Mouse (Mus musculus) limb, embryonic 15.5 days (tissue): ENCODE measurements around the gene Sept1. TPM values are rescaled to one million over a fixed set of nuclear protein-coding genes. Genes with fewer than 3 reads are reported as not detected.
A peak's percentile ranks its signal among the peaks of the same experiment; 100 is the strongest.

ENCODE experiments used
- ATAC-seq: fragments of 200-750 bp; cut with Nextera tagmentation; 2 replicates; pipeline ENCODE4 v1.8.0; 2017; ENCODE audit warnings: low read depth, moderate TSS enrichment; ENCODE audit not compliant: insufficient number of reproducible peaks, low FRiP score, low TSS enrichment
- H3K27ac ChIP-seq: fragments of 300-500 bp; sonication (generic); 2 replicates; pipeline ENCODE4 v1.5.1; 2015; ENCODE audit warnings: moderate library complexity, mild to moderate bottlenecking, inconsistent platforms
- H3K27me3 ChIP-seq: fragments of 300-500 bp; sonication (generic); 2 replicates; pipeline ENCODE4 v1.6.1; 2015; ENCODE audit warnings: inconsistent platforms
- H3K36me3 ChIP-seq: fragments of 300-500 bp; sonication (generic); 2 replicates; pipeline ENCODE4 v1.6.1; 2015; ENCODE audit warnings: inconsistent platforms
- H3K4me1 ChIP-seq: fragments of 300-500 bp; sonication (generic); 2 replicates; pipeline ENCODE4 v1.6.1; 2015; ENCODE audit warnings: inconsistent platforms
- H3K4me2 ChIP-seq: fragments of 300-500 bp; sonication (generic); 2 replicates; pipeline ENCODE4 v1.6.1; 2015; ENCODE audit warnings: mild to moderate bottlenecking, inconsistent platforms
- H3K4me3 ChIP-seq: fragments of 300-500 bp; sonication (generic); 2 replicates; pipeline ENCODE4 v1.5.1; 2015; ENCODE audit warnings: mild to moderate bottlenecking, inconsistent platforms
- H3K9ac ChIP-seq: fragments of 300-500 bp; sonication (generic); 2 replicates; pipeline ENCODE4 v1.6.1; 2015; ENCODE audit warnings: inconsistent platforms
- H3K9me3 ChIP-seq: fragments of 300-500 bp; sonication (generic); 2 replicates; pipeline ENCODE4 v1.6.1; 2016; ENCODE audit warnings: inconsistent platforms
- WGBS: fragments of 180-500 bp; shearing (Covaris S2); methylation state at CpG from one replicate; pipeline ENCODE4 v1.1.7; 2015; 5-methylcytosine and 5-hydroxymethylcytosine counted together
- polyA plus RNA-seq: library from polyadenylated mRNA; unstranded; fragments of >200 nt; fragmentation: Nextera tagmentation; extraction: Ambion mirVana; gene quantifications from 2 replicates; pipeline ENCODE4 v1.2.1, GENCODE M21; 2015

Sept1 gene
- polyA plus RNA-seq, 1 experiment from 2014 or later, result 22.7 TPM

DNA sequence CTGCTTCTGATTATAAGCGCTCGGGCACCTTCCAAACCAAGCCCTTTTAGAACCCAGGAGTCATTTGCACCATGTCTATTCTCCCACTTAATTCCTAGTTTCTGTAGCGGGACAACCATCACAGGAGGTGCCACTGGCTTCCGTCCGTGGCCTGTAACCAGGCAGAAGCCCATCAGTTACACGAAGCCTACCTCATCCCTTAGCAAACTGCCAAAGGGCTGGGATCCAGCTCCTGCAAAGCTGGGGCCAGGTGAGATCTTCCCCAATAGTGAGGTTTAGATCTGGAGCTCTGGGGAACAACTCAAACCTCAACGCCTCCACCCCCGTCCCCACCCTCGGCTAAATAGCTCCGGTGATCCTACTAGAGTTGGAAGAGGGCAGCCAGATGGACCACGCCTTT is 36.4 kb downstream of the Sept1 start:
- Histone ChIP-seq H3K36me3 (peaks cover 79% of the 10 kb centered on the region), H3K27ac (peak overlapping the region; percentile 94), H3K4me3 (peak overlapping the region; percentile 81), H3K27me3 (no peaks in the 10 kb centered on the region), H3K4me1 (peaks cover 25% of the 10 kb centered on the region), H3K4me2 (peak overlapping the region; percentile 83), H3K9ac (peak overlapping the region; percentile 70), H3K9me3 (no peaks in the 10 kb centered on the region)
- ATAC-seq, result no peak
- 59% methylated on average over 11 of the region's 11 CpGs for WGBS

DNA sequence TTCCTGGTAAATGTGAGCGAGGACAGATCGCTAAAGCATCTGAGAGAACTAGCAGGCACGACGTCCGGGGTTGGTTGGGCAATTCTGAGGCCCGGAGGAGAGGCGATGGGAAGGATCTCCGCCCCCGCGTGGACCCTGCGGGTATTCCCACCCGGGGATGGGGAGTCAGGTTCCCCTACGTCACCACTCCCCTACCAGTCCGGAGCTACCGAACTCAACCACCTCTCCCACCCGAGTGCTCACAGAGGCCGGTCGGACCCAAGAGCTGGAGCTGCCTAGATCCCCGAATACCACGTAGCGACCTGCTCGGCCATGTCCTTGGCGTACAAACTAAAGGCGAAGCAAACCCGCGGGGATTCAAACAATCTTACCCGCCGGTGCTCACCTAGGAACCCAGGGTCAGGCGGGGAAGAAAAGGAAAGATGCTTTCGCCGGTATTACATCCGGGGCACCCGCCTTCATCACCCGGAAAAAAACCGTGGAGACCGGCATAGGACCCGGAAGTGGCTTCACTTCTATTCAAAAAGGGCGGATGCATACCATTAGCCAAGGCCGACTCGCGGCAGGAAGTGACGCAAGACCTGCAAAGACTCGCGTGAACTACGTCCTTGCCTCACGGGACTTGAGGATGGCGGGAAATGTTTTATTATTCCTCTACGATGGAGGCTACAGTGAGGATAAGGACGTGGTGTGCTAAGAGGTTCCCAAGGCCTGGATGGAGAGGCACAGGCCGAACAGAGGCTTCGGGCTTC is 37.2 kb downstream of the Sept1 start, which contains the start of gene Cd2bp2:
TSS of gene Cd2bp2 (minus strand) at position 507 of the 752 bp plus-strand sequence.
- under 1% methylated on average over 51 of the region's 51 CpGs for WGBS
- peaks cover 76% of the 10 kb centered on the region for H3K36me3 ChIP-seq
- no peaks in the 10 kb centered on the region for H3K27me3 ChIP-seq
- H3K9me3 ChIP-seq, result no peaks in the 10 kb centered on the region
- peak; percentile 96 for ATAC-seq
- peaks cover 25% of the 10 kb centered on the region for H3K4me1 ChIP-seq
- H3K27ac ChIP-seq, result peak within 1 kb of the TSS; percentile 94
- H3K9ac ChIP-seq, result peak within 1 kb of the TSS; percentile 70
- peak within 1 kb of the TSS; percentile 81 for H3K4me3 ChIP-seq
- H3K4me2 ChIP-seq, result peak within 1 kb of the TSS; percentile 83

DNA sequence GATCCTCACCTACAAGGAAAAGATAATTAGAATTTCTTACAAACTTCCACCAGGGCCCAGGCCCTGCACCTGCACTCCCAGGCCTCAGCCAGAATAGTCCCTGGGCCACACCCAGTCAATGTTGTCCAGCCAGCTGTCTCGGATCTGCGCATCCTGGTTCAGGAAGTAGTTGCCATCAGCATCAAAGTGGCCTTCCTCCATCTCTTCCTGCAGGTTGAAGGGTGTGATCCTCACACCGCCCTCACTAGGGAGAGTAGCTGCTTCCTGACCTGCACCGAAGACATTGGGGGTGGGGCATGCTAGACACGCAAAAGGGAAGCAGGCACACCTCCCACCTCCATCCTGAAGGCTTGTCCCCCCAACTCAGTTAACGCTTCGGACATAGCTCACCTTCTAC is 38.3 kb downstream of the Sept1 start:
- H3K4me1 ChIP-seq, result peaks cover 25% of the 10 kb centered on the region
- H3K27ac ChIP-seq, result peak overlapping the region; percentile 94
- peak overlapping the region; percentile 81 for H3K4me3 ChIP-seq
- no peaks in the 10 kb centered on the region for H3K9me3 ChIP-seq
- peak overlapping the region; percentile 61 for H3K9ac ChIP-seq
- no peaks in the 10 kb centered on the region for H3K27me3 ChIP-seq
- peaks cover 66% of the 10 kb centered on the region for H3K36me3 ChIP-seq
- 71% methylated on average over 7 of the region's 7 CpGs for WGBS
- H3K4me2 ChIP-seq, result peak overlapping the region; percentile 83
- no peak for ATAC-seq

DNA sequence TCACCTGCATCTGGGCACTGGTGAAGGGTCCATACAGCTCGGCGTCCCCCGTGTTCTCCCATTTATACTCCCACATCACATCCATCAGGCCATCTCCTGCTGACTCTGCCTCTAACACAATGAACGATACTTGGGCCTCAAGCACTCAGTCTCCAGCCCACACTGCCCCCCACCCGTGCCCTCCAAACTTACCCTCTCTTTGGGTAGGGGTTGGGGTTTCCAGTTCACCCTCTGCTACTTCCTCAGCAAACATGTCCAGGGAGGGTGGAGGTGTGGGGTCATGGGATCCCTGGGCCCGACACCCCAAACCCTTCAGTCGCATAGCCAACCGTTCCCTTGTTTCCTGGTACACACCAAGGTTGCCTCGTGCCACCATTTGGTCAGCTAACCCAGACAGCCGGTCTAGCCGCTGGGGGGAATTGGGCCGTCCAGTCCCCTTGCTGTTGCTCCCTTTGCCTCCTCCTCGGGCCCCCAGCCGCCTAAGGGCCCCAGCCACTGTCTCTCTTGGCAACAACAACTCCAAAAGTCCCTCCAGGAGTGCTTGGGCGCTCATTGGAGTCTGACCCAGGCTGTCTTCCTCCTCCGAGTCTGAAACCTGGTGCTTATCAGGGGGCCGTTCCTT is 38.8 kb downstream of the Sept1 start:
- Histone ChIP-seq H3K36me3 (peaks cover 61% of the 10 kb centered on the region), H3K4me2 (peak overlapping the region; percentile 83), H3K27ac (no peak overlapping the region), H3K27me3 (no peaks in the 10 kb centered on the region), H3K9me3 (no peaks in the 10 kb centered on the region), H3K9ac (no peak overlapping the region), H3K4me3 (peak overlapping the region; percentile 81), H3K4me1 (peaks cover 25% of the 10 kb centered on the region)
- no peak for ATAC-seq
- WGBS, result 92% methylated on average over 17 of the region's 17 CpGs

DNA sequence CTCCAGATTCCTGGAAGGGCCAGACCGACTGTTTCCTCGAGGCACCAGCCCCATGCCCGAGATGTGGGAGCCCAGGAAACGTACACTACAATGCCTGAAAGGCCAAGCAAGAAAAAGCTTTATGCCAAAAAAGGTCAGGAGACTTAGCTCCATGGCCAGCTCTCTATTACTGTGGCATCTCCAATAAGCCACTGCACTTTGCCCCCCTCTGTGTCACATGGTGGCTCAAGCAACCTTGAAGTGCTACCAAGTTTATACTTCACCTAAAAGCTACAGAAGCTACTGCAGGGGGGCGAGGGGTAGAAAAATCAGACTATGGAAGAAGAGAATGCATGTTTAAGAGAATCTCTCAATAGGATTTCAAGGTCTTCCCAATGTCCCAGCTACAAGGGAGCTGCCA is 39.9 kb downstream of the Sept1 start:
- Histone ChIP-seq H3K9me3 (no peaks in the 10 kb centered on the region), H3K4me1 (peaks cover 25% of the 10 kb centered on the region), H3K27me3 (no peaks in the 10 kb centered on the region), H3K27ac (no peak overlapping the region), H3K4me3 (no peak overlapping the region), H3K4me2 (no peak overlapping the region), H3K9ac (no peak overlapping the region), H3K36me3 (peaks cover 49% of the 10 kb centered on the region)
- WGBS, result 95% methylated on average over 5 of the region's 5 CpGs
- ATAC-seq, result no peak

DNA sequence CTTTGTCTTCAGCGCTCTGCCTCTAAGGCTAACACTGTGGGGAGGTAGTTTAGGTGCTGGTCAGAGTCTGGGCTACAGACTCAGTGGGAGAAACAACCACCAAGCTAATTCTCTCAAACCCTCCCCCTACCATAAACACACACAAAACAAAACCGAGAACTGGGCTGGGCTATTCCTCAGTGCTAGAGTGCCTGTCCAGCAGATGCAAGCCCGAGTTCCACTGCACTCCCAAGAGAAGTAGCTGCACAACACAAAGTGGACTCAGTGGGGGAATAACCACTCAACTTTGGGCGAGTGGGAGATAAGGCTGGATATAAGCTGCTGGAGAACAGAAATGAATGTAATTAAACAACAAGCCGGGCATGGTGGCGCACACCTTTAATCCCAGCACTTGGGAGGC is 42.3 kb downstream of the Sept1 start:
- ATAC-seq, result no peak
- H3K4me1 ChIP-seq, result peaks cover 15% of the 10 kb centered on the region
- peaks cover 37% of the 10 kb centered on the region for H3K36me3 ChIP-seq
- 75% methylated on average over 6 of the region's 6 CpGs for WGBS
- H3K27ac ChIP-seq, result no peak overlapping the region
- no peak overlapping the region for H3K4me3 ChIP-seq
- H3K4me2 ChIP-seq, result no peak overlapping the region
- H3K9me3 ChIP-seq, result no peaks in the 10 kb centered on the region
- H3K9ac ChIP-seq, result no peak overlapping the region
- no peaks in the 10 kb centered on the region for H3K27me3 ChIP-seq

DNA sequence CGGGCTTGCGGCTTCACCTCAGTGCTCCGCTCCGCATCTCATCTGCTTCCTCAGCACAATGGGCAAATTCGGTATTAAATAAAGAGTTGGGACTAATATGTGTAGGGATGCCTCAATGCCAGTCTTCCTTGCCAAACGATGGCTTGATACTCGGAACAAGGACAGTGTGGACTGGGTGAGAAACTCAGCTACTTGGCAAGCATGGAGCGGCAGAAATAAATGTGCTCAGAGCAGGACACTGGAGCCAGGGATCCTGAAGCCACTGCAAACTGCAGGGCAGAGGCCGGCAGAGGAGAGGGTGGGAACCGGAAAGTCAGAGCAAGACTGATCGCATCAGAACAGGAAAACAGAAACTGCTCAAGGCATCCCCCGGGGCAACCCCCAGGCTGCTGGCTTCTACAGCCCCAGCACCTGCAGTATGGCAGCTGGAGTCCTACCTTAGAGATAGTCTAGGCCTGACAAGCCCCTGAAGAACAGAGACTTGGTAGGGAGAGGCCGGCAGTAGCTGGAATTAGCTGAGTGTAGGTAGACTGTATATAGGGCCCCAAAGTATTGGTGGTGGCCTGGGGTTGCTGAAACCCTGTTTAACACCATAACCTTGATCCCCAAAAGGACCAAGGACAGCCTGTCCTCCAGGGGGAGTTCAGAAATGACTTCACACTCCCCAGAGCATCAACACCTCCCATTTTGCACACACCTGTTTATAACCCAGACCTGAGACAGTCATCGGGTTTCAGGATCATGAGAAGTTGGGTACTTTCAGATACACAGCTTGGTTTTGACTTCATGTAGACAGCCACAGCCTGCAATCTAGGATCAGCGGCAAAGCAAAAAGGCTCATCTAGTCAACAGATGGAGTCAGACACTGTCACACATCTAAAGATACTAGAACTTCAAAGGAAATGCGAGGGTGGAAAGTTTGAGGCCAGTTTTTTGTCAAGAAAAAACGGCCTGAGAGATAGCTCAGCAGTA is 44.3 kb downstream of the Sept1 start:
- no peak for ATAC-seq
- no peak overlapping the region for H3K4me2 ChIP-seq
- no peak overlapping the region for H3K4me3 ChIP-seq
- H3K4me1 ChIP-seq, result no peaks in the 10 kb centered on the region
- no peaks in the 10 kb centered on the region for H3K9me3 ChIP-seq
- no peak overlapping the region for H3K9ac ChIP-seq
- no peaks in the 10 kb centered on the region for H3K27me3 ChIP-seq
- 79% methylated on average over 17 of the region's 17 CpGs for WGBS
- peaks cover 26% of the 10 kb centered on the region for H3K36me3 ChIP-seq
- no peak overlapping the region for H3K27ac ChIP-seq

DNA sequence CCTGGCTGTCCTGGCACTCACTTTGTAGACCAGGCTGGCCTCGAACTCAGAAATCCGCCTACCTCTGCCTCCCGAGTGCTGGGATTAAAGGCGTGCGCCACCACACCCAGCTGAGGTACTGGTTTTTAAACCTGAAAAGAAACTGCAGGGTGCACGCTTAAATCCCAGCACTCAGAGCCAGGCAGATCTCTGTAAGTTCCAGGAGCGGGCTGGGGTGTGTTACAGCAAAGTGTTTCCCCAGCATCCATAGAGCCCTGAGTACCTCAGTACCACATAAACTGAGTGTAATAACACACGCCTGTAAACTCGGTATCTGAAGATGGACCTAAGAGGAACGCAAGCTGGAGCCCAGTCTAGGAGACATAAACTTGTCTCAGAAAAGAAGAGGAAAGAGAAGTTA is 45.6 kb downstream of the Sept1 start:
- Histone ChIP-seq H3K27me3 (no peaks in the 10 kb centered on the region), H3K4me1 (no peaks in the 10 kb centered on the region), H3K27ac (no peak overlapping the region), H3K9me3 (no peaks in the 10 kb centered on the region), H3K4me3 (no peak overlapping the region), H3K9ac (no peak overlapping the region), H3K4me2 (no peak overlapping the region), H3K36me3 (peaks cover 13% of the 10 kb centered on the region)
- 64% methylated on average over 10 of the region's 10 CpGs for WGBS
- no peak for ATAC-seq

DNA sequence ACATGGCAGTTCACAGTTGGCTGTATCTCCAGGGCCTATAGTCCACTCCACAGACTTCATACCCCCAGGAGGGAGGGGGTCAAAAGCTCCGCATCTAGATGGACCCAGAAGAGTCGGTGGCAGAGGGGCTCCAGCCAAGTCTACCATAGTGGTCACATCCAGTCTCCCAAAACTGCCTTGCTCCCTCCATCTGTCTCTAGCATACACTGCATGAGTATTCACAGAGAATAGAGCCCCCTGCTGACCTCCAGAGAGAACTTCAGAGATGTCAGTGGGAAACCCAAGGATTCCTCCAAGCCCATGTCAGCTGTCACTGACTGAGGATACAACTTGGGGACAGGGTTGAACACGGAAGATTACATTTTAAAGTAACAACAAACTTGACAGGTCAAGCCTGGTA is 47.3 kb downstream of the Sept1 start:
- no peak overlapping the region for H3K4me2 ChIP-seq
- no peaks in the 10 kb centered on the region for H3K36me3 ChIP-seq
- H3K27ac ChIP-seq, result no peak overlapping the region
- ATAC-seq, result no peak
- no peaks in the 10 kb centered on the region for H3K4me1 ChIP-seq
- no peak overlapping the region for H3K9ac ChIP-seq
- no peak overlapping the region for H3K4me3 ChIP-seq
- WGBS, result 63% methylated on average over 3 of the region's 3 CpGs
- H3K27me3 ChIP-seq, result no peaks in the 10 kb centered on the region
- no peaks in the 10 kb centered on the region for H3K9me3 ChIP-seq

DNA sequence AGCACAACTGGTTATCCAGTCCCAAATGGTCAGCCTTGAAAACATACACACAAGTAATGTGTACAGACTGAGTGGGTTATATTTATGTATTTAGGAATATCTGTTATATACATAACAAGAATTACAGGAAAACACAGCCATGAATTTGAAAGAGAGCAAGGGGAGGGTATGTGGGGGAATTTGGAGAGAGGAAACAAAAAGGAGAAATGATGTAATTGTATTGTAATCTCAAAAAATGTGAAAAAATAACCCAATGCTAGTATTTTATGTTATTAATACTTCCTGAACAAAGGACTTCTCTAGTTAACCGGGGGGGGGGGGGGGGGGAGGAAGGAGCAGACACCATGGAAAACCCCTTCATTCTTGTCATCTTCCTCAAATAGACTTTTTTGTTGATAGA is 48.2 kb downstream of the Sept1 start:
- H3K36me3 ChIP-seq, result no peaks in the 10 kb centered on the region
- H3K4me2 ChIP-seq, result no peak overlapping the region
- no peak overlapping the region for H3K4me3 ChIP-seq
- no peaks in the 10 kb centered on the region for H3K4me1 ChIP-seq
- no peak for ATAC-seq
- H3K27me3 ChIP-seq, result no peaks in the 10 kb centered on the region
- no peak overlapping the region for H3K27ac ChIP-seq
- 40% methylated on average over 1 of the region's 1 CpGs for WGBS
- H3K9me3 ChIP-seq, result no peaks in the 10 kb centered on the region
- H3K9ac ChIP-seq, result no peak overlapping the region

DNA sequence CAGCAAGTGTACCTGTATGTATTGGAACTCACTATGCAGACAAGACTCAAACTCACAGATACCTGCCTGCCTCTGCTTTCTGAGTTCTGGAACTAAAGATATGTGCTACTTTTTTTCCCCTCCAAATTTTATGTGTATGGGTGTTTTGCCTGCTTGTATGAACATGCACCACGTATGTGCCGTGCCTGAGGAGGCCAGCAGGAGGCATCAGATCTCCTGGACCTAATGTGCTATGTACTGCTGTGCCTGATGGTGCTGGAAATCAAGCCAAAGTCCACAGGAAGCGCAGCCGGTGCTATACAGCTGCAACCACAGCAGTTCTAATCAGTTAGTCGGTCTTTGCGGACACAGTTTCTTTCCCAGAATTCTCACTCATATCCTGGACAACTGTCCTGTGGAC is 49.1 kb downstream of the Sept1 start:
- Histone ChIP-seq H3K27ac (no peak overlapping the region), H3K4me2 (no peak overlapping the region)
- 78% methylated on average over 6 of the region's 6 CpGs for WGBS

DNA sequence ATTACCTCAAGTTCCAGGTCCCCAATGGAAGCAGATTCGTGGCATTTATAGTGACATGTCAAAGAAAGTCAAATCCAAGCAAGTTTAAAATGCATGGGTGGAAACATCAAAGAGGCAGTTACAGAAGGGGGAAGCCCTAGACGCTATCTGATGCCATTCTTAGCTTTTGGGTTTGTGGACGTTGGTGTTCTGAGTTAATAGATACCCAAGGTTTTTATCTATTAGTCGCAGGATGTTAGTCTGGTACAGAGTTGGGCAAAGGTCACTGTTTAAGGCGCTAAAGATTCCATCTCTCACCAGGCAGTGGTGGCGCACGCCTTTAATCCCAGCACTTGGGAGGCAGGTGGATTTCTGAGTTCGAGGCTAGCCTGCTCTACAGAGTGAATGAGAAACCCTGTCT is 49.6 kb downstream of the Sept1 start:
- Histone ChIP-seq H3K36me3 (no peaks in the 10 kb centered on the region), H3K27me3 (no peaks in the 10 kb centered on the region), H3K27ac (no peak overlapping the region), H3K4me2 (no peak overlapping the region), H3K9ac (no peak overlapping the region), H3K9me3 (no peaks in the 10 kb centered on the region), H3K4me1 (no peaks in the 10 kb centered on the region), H3K4me3 (no peak overlapping the region)
- WGBS, result 78% methylated on average over 8 of the region's 8 CpGs
- no peak for ATAC-seq

More for the DNA sequence above, 49.1 kb downstream of the Sept1 start:
- ATAC-seq, result no peak
- H3K4me3 ChIP-seq, result no peak overlapping the region
- no peaks in the 10 kb centered on the region for H3K27me3 ChIP-seq
- H3K4me1 ChIP-seq, result no peaks in the 10 kb centered on the region
- no peaks in the 10 kb centered on the region for H3K9me3 ChIP-seq
- H3K9ac ChIP-seq, result no peak overlapping the region
- H3K36me3 ChIP-seq, result no peaks in the 10 kb centered on the region
